Comparison of ENCODE assay signal across 9 mouse cellular contexts in genomic region chr11:72302230-72302629, GRCm38 (mm10). TPM values are rescaled to one million over a fixed set of nuclear protein-coding genes. Genes with fewer than 3 reads are reported as not detected.
DNase-seq lines count a peak whose midpoint lies in the region; ATAC-seq and TF ChIP-seq lines count a peak whose summit lies in the region.
"Had no signal": no experiment of that assay in that cellular context is flagged by ENCODE, and none has a peak within 500 bp of the region (broad histone marks: within the 10 kb centered on the region; RNA-seq: fewer than 3 reads in every experiment).

No protein-coding gene starts in this region.

- no peak for TF ChIP-seq CTCF in CH12.LX (conservative IDR thresholded peaks at IDR 0.05 in 1 of 2, IDR thresholded peaks at IDR 0.05 in 1 of 2; ENCODE audit: low read depth in 2 of 2, low read length in 2 of 2)

- no peaks in the 10 kb centered on the region for H3K79me2 ChIP-seq in CH12.LX (replicated peaks; ENCODE audit: control insufficient read depth, extremely low read depth, insufficient read depth, poor library complexity, severe bottlenecking)

- TF ChIP-seq RAD21 in CH12.LX (IDR thresholded peaks at IDR 0.05; ENCODE audit: low read depth, low read length), result no peak

- dilution Hi-C loops in CH12.LX (cut with MboI; ENCODE audit: extremely low pct_ligation_motif_present, extremely low pct_unique_long_range_greater_than_20kb, low sequenced_read_pairs), result no loop called here

- H3K4me2 ChIP-seq in CH12.LX (ENCODE audit: insufficient read depth, low read depth, poor library complexity, severe bottlenecking), result peak overlapping the region; percentile 46; the same call in 1 of the 2 replicates
- no peak overlapping the region; the same call in 1 of the 2 replicates for H3K4me2 ChIP-seq in hindbrain, embryonic 14.5 days (replicated peaks)

- H3K36me3 ChIP-seq in CH12.LX (replicated peaks in 1 of 2; ENCODE audit: control insufficient read depth in 1 of 2, insufficient read depth in 1 of 2, low read length in 1 of 2), result peaks cover 0 to 23% of the 10 kb centered on the region in 2 experiments
- H3K36me3 ChIP-seq in hindbrain, embryonic 14.5 days (replicated peaks; ENCODE audit: control insufficient read depth, insufficient read depth), result no peaks in the 10 kb centered on the region

- no peaks in the 10 kb centered on the region for H3K27me3 ChIP-seq in CH12.LX (replicated peaks)
- no peaks in the 10 kb centered on the region for H3K27me3 ChIP-seq in hindbrain, embryonic 14.5 days (ENCODE audit: control insufficient read depth, insufficient read depth, low read length)

- no peak for ATAC-seq in hindbrain, embryonic 14.5 days (ENCODE audit: low FRiP score)

- peak overlapping the region in 2 of 3 experiments; percentile 58 to 59 for H3K4me3 ChIP-seq in CH12.LX (replicated peaks in 1 of 3; ENCODE audit: low read depth in 2 of 3, low read length in 2 of 3, poor library complexity in 1 of 3)
- no peak overlapping the region for H3K4me3 ChIP-seq in hindbrain, embryonic 14.5 days (replicated peaks; ENCODE audit: low read length)

- DNase-seq in CH12.LX (ENCODE audit: extremely low read depth), result no peak
- DNase-seq in adrenal gland, postnatal 36 days, result peak; percentile 59 to 78
- DNase-seq in gastrocnemius, adult 8-10 months (ENCODE audit: low spot score in 2 of 2), result peak; percentile 9 to 19
- peak; percentile 26 to 28 for DNase-seq in kidney, adult 8-10 months
- DNase-seq in left cerebral cortex, postnatal 4 days, result peak; percentile 71
- peak; percentile 60 for DNase-seq in right cerebral cortex, postnatal 14 days
- no peak for DNase-seq in c-Kit-positive CD71-positive TER-119-positive erythroid progenitor cells, embryonic 14.5 days (ENCODE audit: low spot score)
- DNase-seq in hindbrain, embryonic 14.5 days (ENCODE audit: low spot score), result no peak

- in situ Hi-C loops in CH12.LX (cut with MboI; ENCODE audit: low pct_ligation_motif_present, low pct_unique_long_range_greater_than_20kb, low sequenced_read_pairs), result no loop called here

- no peak overlapping the region for H3K27ac ChIP-seq in CH12.LX (ENCODE audit: insufficient read depth, low read depth)
- H3K27ac ChIP-seq in hindbrain, embryonic 14.5 days, result no peak overlapping the region

- intact Hi-C loops in left cerebral cortex, postnatal 4 days (cut with DNase I), result no loop called here

- 72% methylated on average over 7 of the region's 7 CpGs for WGBS in hindbrain, embryonic 14.5 days

- H3K9me3 ChIP-seq in CH12.LX (replicated peaks; ENCODE audit: low read length), result no peaks in the 10 kb centered on the region
- no peaks in the 10 kb centered on the region for H3K9me3 ChIP-seq in hindbrain, embryonic 14.5 days (ENCODE audit: control insufficient read depth, low read length)

- no peak for TF ChIP-seq EP300 in CH12.LX (IDR thresholded peaks at IDR 0.05; ENCODE audit: low read length)

- no peak overlapping the region for H3K9ac ChIP-seq in CH12.LX (ENCODE audit: insufficient read depth, low read depth)
- no peak overlapping the region for H3K9ac ChIP-seq in hindbrain, embryonic 14.5 days

- peaks cover 8 to 36% of the 10 kb centered on the region in 2 experiments; a peak in 3 of 4 replicates for H3K4me1 ChIP-seq in CH12.LX (ENCODE audit: control insufficient read depth in 1 of 2, insufficient read depth in 2 of 2)
- H3K4me1 ChIP-seq in hindbrain, embryonic 14.5 days (replicated peaks; ENCODE audit: control insufficient read depth, insufficient read depth, low read length), result no peaks in the 10 kb centered on the region

- no peak for TF ChIP-seq POLR2A in CH12.LX (IDR thresholded peaks at IDR 0.05; ENCODE audit: low read depth, low read length)

TF ChIP-seq in CH12.LX, 34 proteins besides CTCF, POLR2A, EP300 and RAD21:
- TF ChIP-seq ZMIZ1 (IDR thresholded peaks at IDR 0.05; ENCODE audit: low read depth, low read length) (no peak), JUN (IDR thresholded peaks at IDR 0.05; ENCODE audit: insufficient read depth, low read depth, low read length) (no peak), UBTF (IDR thresholded peaks at IDR 0.05; ENCODE audit: low read depth, low read length) (no peak)

RNA-seq across cellular contexts. Expression of gene Xaf1, which starts 0.8 kb away (rescaled TPM):
- total RNA-seq in CH12.LX (2012; rRNA removed), result 2.5 and 3.0 TPM in 2 replicates
- total RNA-seq in CH12.LX (2014; rRNA removed), result 2.8 and 4.1 TPM in 2 replicates
- 9.6 TPM in 2 replicates for polyA plus RNA-seq in CH12.LX (2012; ENCODE audit: insufficient read length, low read depth)
- total RNA-seq in adrenal gland, postnatal 36 days (2021), result 10 to 100 TPM; 30.0 to 33.3 TPM
- total RNA-seq in gastrocnemius, adult 8-10 months (2022), result 1 to 10 TPM; 1.4 to 3.4 (median 2.5) TPM
- 1 to 10 TPM in 1 of 2 experiments, under 1 TPM in 1; 0.70 to 1.2 TPM for total RNA-seq in left cerebral cortex, postnatal 4 days (2021)
- 1.1 and 3.3 TPM in 2 replicates for polyA plus RNA-seq in hindbrain, embryonic 14.5 days (2014; fragmentation: Nextera tagmentation; extraction: Ambion mirVana)

RNA-seq across cellular contexts. Expression of gene Fbxo39, which starts 12.0 kb away (rescaled TPM):
- total RNA-seq in CH12.LX (2012; rRNA removed) (not detected in 2 replicates), CH12.LX (2014; rRNA removed) (not detected in 2 replicates)
- 0.13 TPM in 1 of 2 replicates, not detected in the other for polyA plus RNA-seq in CH12.LX (2012; ENCODE audit: insufficient read length, low read depth)
- not detected for total RNA-seq in adrenal gland, postnatal 36 days (2021)
- not detected for total RNA-seq in gastrocnemius, adult 8-10 months (2022)
- not detected for total RNA-seq in left cerebral cortex, postnatal 4 days (2021)
- not detected in 2 replicates for polyA plus RNA-seq in hindbrain, embryonic 14.5 days (2014; fragmentation: Nextera tagmentation; extraction: Ambion mirVana)
- polyA plus RNA-seq: limb, embryonic 14.5 days had no signal

RNA-seq across cellular contexts. Expression of gene Slc13a5, which starts 35.2 kb away (rescaled TPM):
- total RNA-seq in CH12.LX (2012; rRNA removed), result not detected in 2 replicates
- not detected in 2 replicates for total RNA-seq in CH12.LX (2014; rRNA removed)
- not detected in 2 replicates for polyA plus RNA-seq in CH12.LX (2012; ENCODE audit: insufficient read length, low read depth)
- under 1 TPM; 0.07 to 0.17 TPM for total RNA-seq in adrenal gland, postnatal 36 days (2021)
- total RNA-seq in gastrocnemius, adult 8-10 months (2022), result not detected
- total RNA-seq in left cerebral cortex, postnatal 4 days (2021), result 1 to 10 TPM; 7.2 to 9.8 TPM
- polyA plus RNA-seq in hindbrain, embryonic 14.5 days (2014; fragmentation: Nextera tagmentation; extraction: Ambion mirVana), result 2.0 and 2.8 TPM in 2 replicates

Comparison
In these comparisons a context has a peak if more than half of its experiments do, and no peak if none do; other contexts are left out.
1. DNase-seq: peak in adrenal gland, postnatal 36 days (2 of 2), gastrocnemius, adult 8-10 months (2 of 2), kidney, adult 8-10 months (2 of 2), left cerebral cortex, postnatal 4 days (single experiment) and right cerebral cortex, postnatal 14 days (single experiment); none in CH12.LX (single experiment), c-Kit-positive CD71-positive TER-119-positive erythroid progenitor cells, embryonic 14.5 days (single experiment) and hindbrain, embryonic 14.5 days (single experiment).
2. RNA of gene Xaf1, which starts 0.8 kb away (total RNA-seq): 30.0 to 33.3 TPM in adrenal gland, postnatal 36 days; 2.5 to 4.1 TPM in CH12.LX, 1.4 to 3.4 TPM in gastrocnemius, adult 8-10 months and 0.70 to 1.2 TPM in left cerebral cortex, postnatal 4 days; every median in the first group is over 4 times any median in the second.
3. RNA of gene Slc13a5, which starts 35.2 kb away (total RNA-seq): 7.2 to 9.8 TPM in left cerebral cortex, postnatal 4 days; 0.07 to 0.17 TPM in adrenal gland, postnatal 36 days, not detected in gastrocnemius, adult 8-10 months and not detected in CH12.LX; every median in the first group is over 4 times any median in the second.